Mouse (Mus musculus) heart, embryonic 12.5 days (tissue): Measurements from ENCODE around the gene Nckap5. TPM values are rescaled to one million over a fixed set of nuclear protein-coding genes. Genes with fewer than 3 reads are reported as not detected.

Source experiments
- ATAC-seq: fragments of 200-750 bp; cut with Nextera tagmentation; 2 replicates; pipeline ENCODE4 v1.8.0; 2017; ENCODE audit warnings: moderate TSS enrichment, moderate library complexity; ENCODE audit not compliant: insufficient number of reproducible peaks, low FRiP score
- H3K27ac ChIP-seq: fragments of 300-500 bp; sonication (generic); 2 replicates; pipeline ENCODE4 v1.5.1; 2016; ENCODE audit warnings: mild to moderate bottlenecking, moderate library complexity; ENCODE audit not compliant: poor library complexity, severe bottlenecking
- H3K27me3 ChIP-seq: fragments of 300-500 bp; sonication (generic); replicated peaks from 2 replicates; pipeline ENCODE4 v1.6.1; 2016; ENCODE audit warnings: mild to moderate bottlenecking, moderate library complexity
- H3K36me3 ChIP-seq: fragments of 300-500 bp; sonication (generic); 2 replicates; pipeline ENCODE4 v1.6.1; 2016; ENCODE audit warnings: mild to moderate bottlenecking, moderate library complexity
- H3K4me1 ChIP-seq: fragments of 300-500 bp; sonication (generic); replicated peaks from 2 replicates; pipeline ENCODE4 v1.6.1; 2016; ENCODE audit warnings: mild to moderate bottlenecking
- H3K4me2 ChIP-seq: fragments of 300-500 bp; sonication (generic); 2 replicates; pipeline ENCODE4 v1.6.1; 2016; ENCODE audit warnings: mild to moderate bottlenecking, moderate library complexity
- H3K4me3 ChIP-seq: fragments of 300-500 bp; sonication (generic); 2 replicates; pipeline ENCODE4 v1.5.1; 2016; ENCODE audit warnings: mild to moderate bottlenecking
- H3K9ac ChIP-seq: fragments of 300-500 bp; sonication (generic); 2 replicates; pipeline ENCODE4 v1.6.1; 2016; ENCODE audit warnings: mild to moderate bottlenecking, moderate library complexity
- H3K9me3 ChIP-seq: fragments of 300-500 bp; sonication (generic); replicated peaks from 2 replicates; pipeline ENCODE4 v1.6.1; 2016; ENCODE audit warnings: mild to moderate bottlenecking, moderate library complexity
- WGBS: fragments of 180-500 bp; shearing (Covaris S2); methylation state at CpG from one replicate; pipeline ENCODE4 v1.1.7; 2016; 5-methylcytosine and 5-hydroxymethylcytosine counted together
- polyA plus RNA-seq: library from polyadenylated mRNA; unstranded; fragments of >200 nt; fragmentation: Nextera tagmentation; extraction: Ambion mirVana; gene quantifications from 2 replicates; pipeline ENCODE4 v1.2.1, GENCODE M21; 2016

The Nckap5 gene
- polyA plus RNA-seq, 1 experiment from 2014 or later = 3.8 TPM

GRCm38 (mm10) chr1:126504717-126505116 lies 325.9 kb downstream of the Nckap5 start:
- Histone ChIP-seq H3K27me3 (no peaks in the 10 kb centered on the region), H3K36me3 (no peaks in the 10 kb centered on the region), H3K4me1 (0 out of 2 replicates have a peak, but pooled peaks cover 6% of the 10 kb centered on the region), H3K9me3 (no peaks in the 10 kb centered on the region), H3K4me2 (no peak overlapping the region), H3K9ac (no peak overlapping the region), H3K4me3 (no peak overlapping the region), H3K27ac (no peak overlapping the region)
- 80% methylated on average over 4 of the region's 4 CpGs for WGBS
- ATAC-seq = no peak

- Histone ChIP-seq H3K36me3 (no peaks in the 10 kb centered on the region), H3K4me2 (no peak overlapping the region), H3K27me3 (no peaks in the 10 kb centered on the region), H3K4me1 (no peaks in the 10 kb centered on the region), H3K27ac (no peak overlapping the region), H3K9me3 (no peaks in the 10 kb centered on the region), H3K4me3 (no peak overlapping the region), H3K9ac (no peak overlapping the region)
- no peak for ATAC-seq
- 67% methylated on average over 2 of the region's 2 CpGs for WGBS
Observed at GRCm38 (mm10) chr1:126502741-126503140, 327.9 kb downstream of the Nckap5 start.

- Histone ChIP-seq H3K36me3 (no peaks in the 10 kb centered on the region), H3K27ac (no peak overlapping the region), H3K4me3 (no peak overlapping the region), H3K27me3 (no peaks in the 10 kb centered on the region), H3K4me1 (no peaks in the 10 kb centered on the region; the same call in 1 of the 2 replicates), H3K4me2 (no peak overlapping the region), H3K9ac (no peak overlapping the region), H3K9me3 (peaks cover 2% of the 10 kb centered on the region; the same call in 1 of the 2 replicates)
- 69% methylated on average over 7 of the region's 7 CpGs for WGBS
- no peak for ATAC-seq
Observed at GRCm38 (mm10) chr1:126496722-126497121, 333.9 kb downstream of the Nckap5 start.

- 7% methylated on average over 35 of the region's 35 CpGs for WGBS
- no peaks in the 10 kb centered on the region for H3K36me3 ChIP-seq
- peaks cover 2% of the 10 kb centered on the region; the same call in 1 of the 2 replicates for H3K9me3 ChIP-seq
- H3K4me1 ChIP-seq = peaks cover 7% of the 10 kb centered on the region; the same call in 1 of the 2 replicates
- H3K4me3 ChIP-seq = peak overlapping the region; percentile 48
- peak; percentile 33; the same call in 1 of the 2 replicates for ATAC-seq
- peak overlapping the region; percentile 64 for H3K9ac ChIP-seq
- no peak overlapping the region for H3K27ac ChIP-seq
- H3K27me3 ChIP-seq = 0 out of 2 replicates have a peak, but pooled peaks cover 9% of the 10 kb centered on the region
- peak overlapping the region; percentile 83 for H3K4me2 ChIP-seq
Observed at GRCm38 (mm10) chr1:126492206-126493071, 338.2 kb downstream of the Nckap5 start.

GRCm38 (mm10) chr1:126491412-126491811 lies 339.2 kb downstream of the Nckap5 start:
- peaks cover 7% of the 10 kb centered on the region; the same call in 1 of the 2 replicates for H3K4me1 ChIP-seq
- no peaks in the 10 kb centered on the region for H3K9me3 ChIP-seq
- no peak overlapping the region for H3K4me2 ChIP-seq
- H3K27me3 ChIP-seq = 0 out of 2 replicates have a peak, but pooled peaks cover 9% of the 10 kb centered on the region
- WGBS = 81% methylated on average over 5 of the region's 5 CpGs
- H3K9ac ChIP-seq = no peak overlapping the region
- no peaks in the 10 kb centered on the region for H3K36me3 ChIP-seq
- no peak overlapping the region for H3K4me3 ChIP-seq
- ATAC-seq = no peak
- H3K27ac ChIP-seq = no peak overlapping the region

GRCm38 (mm10) chr1:126490256-126490655 lies 340.3 kb downstream of the Nckap5 start:
- 55% methylated on average over 6 of the region's 6 CpGs for WGBS
- no peak overlapping the region for H3K4me3 ChIP-seq
- H3K4me2 ChIP-seq = no peak overlapping the region
- H3K9ac ChIP-seq = no peak overlapping the region
- no peak overlapping the region for H3K27ac ChIP-seq
- H3K4me1 ChIP-seq = peaks cover 7% of the 10 kb centered on the region; the same call in 1 of the 2 replicates
- no peaks in the 10 kb centered on the region for H3K9me3 ChIP-seq
- H3K36me3 ChIP-seq = no peaks in the 10 kb centered on the region
- 0 out of 2 replicates have a peak, but pooled peaks cover 9% of the 10 kb centered on the region for H3K27me3 ChIP-seq
- no peak for ATAC-seq

- WGBS = 73% methylated on average over 6 of the region's 6 CpGs
- Histone ChIP-seq H3K4me2 (no peak overlapping the region), H3K27ac (no peak overlapping the region), H3K4me1 (0 out of 2 replicates have a peak, but pooled peaks cover 1% of the 10 kb centered on the region), H3K36me3 (no peaks in the 10 kb centered on the region), H3K4me3 (no peak overlapping the region), H3K9ac (no peak overlapping the region), H3K9me3 (no peaks in the 10 kb centered on the region), H3K27me3 (no peaks in the 10 kb centered on the region)
- ATAC-seq = peak; percentile 46; the same call in 1 of the 2 replicates
Observed at GRCm38 (mm10) chr1:126484664-126485087, 345.9 kb downstream of the Nckap5 start.

- Histone ChIP-seq H3K4me3 (no peak overlapping the region), H3K27me3 (no peaks in the 10 kb centered on the region), H3K4me2 (no peak overlapping the region), H3K9me3 (no peaks in the 10 kb centered on the region), H3K27ac (no peak overlapping the region), H3K4me1 (no peaks in the 10 kb centered on the region), H3K9ac (no peak overlapping the region), H3K36me3 (no peaks in the 10 kb centered on the region)
- 81% methylated on average over 3 of the region's 3 CpGs for WGBS
- no peak for ATAC-seq
Observed at GRCm38 (mm10) chr1:126483665-126484064, 346.9 kb downstream of the Nckap5 start.

- H3K9me3 ChIP-seq = no peaks in the 10 kb centered on the region
- ATAC-seq = no peak
- WGBS = 67% methylated on average over 7 of the region's 7 CpGs
- no peak overlapping the region for H3K27ac ChIP-seq
- no peak overlapping the region for H3K4me3 ChIP-seq
- H3K9ac ChIP-seq = no peak overlapping the region
- H3K4me2 ChIP-seq = no peak overlapping the region
- no peaks in the 10 kb centered on the region for H3K4me1 ChIP-seq
- H3K27me3 ChIP-seq = no peaks in the 10 kb centered on the region
- no peaks in the 10 kb centered on the region for H3K36me3 ChIP-seq
Observed at GRCm38 (mm10) chr1:126481459-126482228, 349.0 kb downstream of the Nckap5 start.

GRCm38 (mm10) chr1:126473044-126473443 lies 357.6 kb downstream of the Nckap5 start:
- Histone ChIP-seq H3K4me3 (no peak overlapping the region), H3K36me3 (no peaks in the 10 kb centered on the region), H3K27me3 (no peaks in the 10 kb centered on the region), H3K4me1 (0 out of 2 replicates have a peak, but pooled peaks cover 6% of the 10 kb centered on the region), H3K9me3 (no peaks in the 10 kb centered on the region), H3K27ac (no peak overlapping the region), H3K9ac (no peak overlapping the region), H3K4me2 (no peak overlapping the region)
- ATAC-seq = no peak
- WGBS = 69% methylated on average over 5 of the region's 5 CpGs

GRCm38 (mm10) chr1:126471419-126471818 lies 359.2 kb downstream of the Nckap5 start:
- no peak overlapping the region for H3K9ac ChIP-seq
- 71% methylated on average over 2 of the region's 2 CpGs for WGBS
- no peaks in the 10 kb centered on the region for H3K9me3 ChIP-seq
- no peak overlapping the region for H3K4me3 ChIP-seq
- no peak overlapping the region for H3K4me2 ChIP-seq
- ATAC-seq = no peak
- H3K27ac ChIP-seq = no peak overlapping the region
- H3K4me1 ChIP-seq = 0 out of 2 replicates have a peak, but pooled peaks cover 6% of the 10 kb centered on the region
- no peaks in the 10 kb centered on the region for H3K27me3 ChIP-seq
- no peaks in the 10 kb centered on the region for H3K36me3 ChIP-seq
